Mouse (Mus musculus) brain, embryonic 14.5 days (tissue): ENCODE results near the gene Sh3bp5. TPM values are rescaled to one million over a fixed set of nuclear protein-coding genes. Genes with fewer than 3 reads are reported as not detected.

ENCODE experiments used
- DNase-seq: peaks from one replicate; pipeline ENCODE4 v3.0.0-alpha.2; 2011; ENCODE audit warnings: low read depth
- CTCF ChIP-seq: fragments of 200-500 bp; IDR thresholded peaks from 2 replicates; pipeline ENCODE4 v1.5.1; 2012; ENCODE audit warnings: inconsistent platforms, mild to moderate bottlenecking, moderate library complexity, borderline replicate concordance; ENCODE audit not compliant: insufficient read depth, insufficient read length; ENCODE audit errors: extremely low read depth
- POLR2A ChIP-seq: fragments of 200-500 bp; IDR thresholded peaks from 2 replicates; pipeline ENCODE4 v1.6.1; 2012; ENCODE audit warnings: mild to moderate bottlenecking, inconsistent platforms, borderline replicate concordance; ENCODE audit not compliant: poor library complexity, insufficient read depth, insufficient read length, severe bottlenecking; ENCODE audit errors: extremely low read depth
- polyA plus RNA-seq: library from polyadenylated mRNA; depleted of rRNA; stranded (reverse); fragments of >200 nt; gene quantifications from 2 replicates; pipeline ENCODE4 v1.2.3, GENCODE M21; 2012

The Sh3bp5 gene
- polyA plus RNA-seq, 1 experiment, result 167 TPM

DNA sequence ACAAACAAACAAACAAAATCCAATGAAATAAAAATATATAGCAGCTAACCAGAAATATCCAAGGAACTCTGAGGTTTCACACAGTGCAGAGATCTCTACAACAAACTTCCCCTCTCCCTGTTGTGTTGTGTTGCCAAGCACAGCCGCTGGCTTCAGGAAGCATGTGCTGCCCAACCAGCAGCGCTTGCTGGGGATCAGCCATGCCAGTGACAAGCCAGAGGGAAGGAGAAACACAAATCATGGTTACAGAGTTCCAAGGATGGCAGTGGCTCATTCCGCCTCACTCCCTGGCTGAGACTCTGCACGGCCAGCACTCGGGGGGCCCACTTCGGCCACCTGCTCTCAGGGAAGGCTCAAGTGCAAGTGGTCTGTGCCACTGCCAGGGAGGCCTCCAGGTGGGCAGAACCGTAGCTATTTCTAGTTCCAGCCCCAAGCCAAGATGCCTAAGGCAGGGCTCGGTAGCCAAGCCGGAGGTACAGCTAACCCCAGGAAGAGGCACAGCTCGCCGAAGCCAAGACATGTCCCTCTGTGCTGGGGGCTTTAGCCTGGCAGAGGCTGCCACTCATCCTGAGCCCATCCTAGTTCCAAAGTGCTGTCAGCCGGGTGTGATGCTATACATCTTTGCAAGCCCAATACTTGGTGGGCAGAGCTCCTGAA lies 29.6 kb downstream of the Sh3bp5 start:
- TF ChIP-seq POLR2A (no peak), CTCF (no peak)
- no peak for DNase-seq

DNA sequence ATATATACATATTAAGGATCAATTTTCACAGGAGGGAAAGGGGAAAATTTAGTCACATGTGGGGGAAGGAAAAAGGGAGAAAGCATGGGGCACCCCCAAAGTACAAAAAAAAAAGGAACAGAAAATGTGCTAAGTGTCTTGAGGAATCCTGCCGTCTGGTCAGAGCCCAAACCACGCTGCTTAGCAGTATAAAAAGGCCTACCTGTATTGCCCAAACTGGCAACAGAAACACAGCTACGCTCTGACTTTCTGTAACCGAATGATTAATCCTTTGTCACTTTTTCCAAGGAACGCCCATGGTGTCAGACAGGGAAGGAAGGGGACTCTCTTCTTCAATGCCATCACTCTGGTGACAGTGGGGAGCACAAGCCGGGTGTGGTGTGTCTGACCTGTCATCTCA lies 30.2 kb downstream of the Sh3bp5 start:
- no peak for DNase-seq

DNA sequence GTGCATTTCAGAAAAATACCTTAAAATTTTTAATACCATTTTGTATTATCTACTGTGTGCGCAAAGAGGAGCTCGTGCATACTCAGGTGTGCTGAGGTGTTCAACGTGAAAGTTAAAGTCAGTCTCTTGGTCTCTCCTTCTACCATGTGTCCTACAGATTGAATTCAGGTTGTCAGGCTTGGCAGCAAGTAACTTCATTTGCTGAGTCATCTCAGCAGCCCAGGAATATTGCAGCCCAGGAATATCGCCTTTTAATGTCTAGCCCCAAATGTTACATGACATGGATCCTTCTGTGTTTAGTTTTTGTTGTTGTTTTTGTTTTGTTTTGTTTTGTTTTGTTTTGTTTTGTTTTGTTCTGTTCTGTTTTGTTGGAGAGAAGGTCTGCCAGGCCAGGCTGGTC lies 31.2 kb downstream of the Sh3bp5 start:
- TF ChIP-seq POLR2A, result no peak
- TF ChIP-seq CTCF, result no peak

More for the DNA sequence above, 30.2 kb downstream of the Sh3bp5 start:
- TF ChIP-seq CTCF (no peak), POLR2A (no peak)

DNA sequence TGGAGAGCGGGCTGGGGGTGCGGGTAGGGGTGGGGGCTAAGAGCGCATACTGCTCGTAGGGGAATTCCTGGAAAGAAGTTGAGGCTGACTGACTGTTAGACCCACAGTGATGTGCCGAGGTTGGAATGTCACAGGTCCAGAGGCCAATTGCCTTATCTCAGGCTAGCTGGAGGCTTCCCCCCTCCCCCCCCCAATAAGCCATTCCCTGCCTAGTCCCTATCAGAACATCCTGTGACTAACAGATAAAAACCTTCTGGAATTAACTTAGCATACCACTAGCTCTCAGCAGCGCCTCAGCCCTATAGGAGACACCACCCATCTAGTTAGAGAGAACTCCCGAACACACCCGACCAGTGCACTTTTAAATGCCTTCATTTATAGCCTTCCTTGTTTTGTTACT lies 31.9 kb downstream of the Sh3bp5 start:
- DNase-seq, result no peak
- TF ChIP-seq CTCF (no peak), POLR2A (no peak)

More for the DNA sequence above, 31.2 kb downstream of the Sh3bp5 start:
- DNase-seq, result no peak

DNA sequence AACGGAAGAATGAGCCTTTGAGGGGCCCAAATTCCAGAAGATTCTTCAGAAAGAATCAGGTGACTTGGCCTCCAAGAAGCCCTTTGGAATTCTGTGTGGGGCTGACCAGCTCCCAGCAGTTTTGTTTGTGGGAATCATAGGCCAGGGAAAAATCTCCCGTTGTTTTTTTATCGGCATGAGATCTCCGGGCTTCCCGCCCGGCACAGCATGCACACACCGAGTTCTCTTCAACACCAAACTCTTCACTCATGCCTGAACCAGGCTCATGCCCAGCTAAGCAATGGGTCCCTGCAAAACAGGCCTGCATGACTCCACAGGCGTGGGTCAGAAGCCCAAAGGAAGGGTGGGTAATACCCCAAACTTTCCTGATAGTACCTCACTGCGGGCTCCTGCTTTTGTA lies 32.3 kb downstream of the Sh3bp5 start:
- DNase-seq, result no peak
- TF ChIP-seq POLR2A (no peak), CTCF (no peak)

DNA sequence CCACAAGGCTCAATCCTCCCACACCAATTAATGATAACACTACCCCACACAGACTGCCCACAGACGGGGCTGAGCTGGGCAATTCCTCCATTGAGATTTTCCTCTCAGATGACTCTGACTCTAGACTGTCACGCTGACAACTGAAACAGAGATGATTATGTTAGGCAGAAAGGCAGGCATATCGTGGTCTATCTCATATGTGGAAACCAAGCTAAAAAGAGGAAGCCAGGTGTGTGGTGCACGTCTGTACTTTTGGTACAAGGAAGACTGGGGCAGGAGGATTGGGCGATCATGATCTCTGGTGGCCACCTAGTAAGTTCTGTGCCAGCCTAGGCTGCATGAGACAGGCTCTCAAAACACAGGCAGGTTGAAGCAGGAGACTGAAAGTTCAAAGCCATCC lies 33.2 kb downstream of the Sh3bp5 start:
- no peak for DNase-seq
- TF ChIP-seq POLR2A, result no peak

DNA sequence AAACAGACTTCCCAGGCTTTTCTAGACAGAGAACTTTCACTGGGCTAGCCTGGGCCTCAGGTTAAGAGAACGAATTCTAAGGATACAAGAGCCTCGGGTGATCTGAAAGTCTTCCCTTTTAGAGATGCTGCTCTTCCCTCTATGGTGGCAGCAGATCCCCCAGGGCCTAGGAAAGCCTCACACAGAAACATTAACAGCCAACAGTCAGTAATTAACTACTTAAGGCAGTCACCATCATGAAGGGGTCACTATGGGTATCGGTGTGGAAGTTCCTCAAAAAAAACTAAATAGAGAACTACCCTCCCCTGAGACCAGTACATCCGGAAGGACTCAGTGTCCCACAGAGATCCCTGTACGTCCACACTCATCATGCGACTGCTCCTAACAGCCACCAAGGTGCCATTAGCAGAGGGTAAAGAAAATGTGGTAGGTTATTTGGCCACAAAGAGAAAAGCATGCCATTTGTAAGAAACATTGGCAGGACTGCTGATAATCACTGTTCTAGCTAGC lies 33.9 kb downstream of the Sh3bp5 start:
- TF ChIP-seq CTCF, result no peak
- no peak for TF ChIP-seq POLR2A
- no peak for DNase-seq

DNA sequence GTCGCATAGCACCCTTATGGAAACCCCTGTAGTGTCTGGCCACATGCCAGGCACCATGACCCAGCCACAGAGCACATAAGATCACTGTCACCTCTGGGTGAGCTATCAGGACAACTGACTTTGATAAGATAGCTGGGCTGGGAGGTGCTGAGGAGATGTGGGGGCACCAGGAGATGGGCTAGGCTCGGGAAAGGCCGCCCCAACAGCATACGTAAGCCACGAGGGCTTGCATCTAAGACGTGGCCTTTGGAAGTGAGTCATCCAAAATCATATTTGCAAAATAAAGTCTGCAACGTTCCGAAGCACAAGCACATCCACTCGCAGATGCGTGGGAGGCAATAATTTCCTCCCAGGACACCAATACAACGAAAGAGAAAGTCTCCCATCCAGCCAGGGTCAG lies 35.0 kb downstream of the Sh3bp5 start:
- DNase-seq, result no peak
- no peak for TF ChIP-seq CTCF
- TF ChIP-seq POLR2A, result no peak

DNA sequence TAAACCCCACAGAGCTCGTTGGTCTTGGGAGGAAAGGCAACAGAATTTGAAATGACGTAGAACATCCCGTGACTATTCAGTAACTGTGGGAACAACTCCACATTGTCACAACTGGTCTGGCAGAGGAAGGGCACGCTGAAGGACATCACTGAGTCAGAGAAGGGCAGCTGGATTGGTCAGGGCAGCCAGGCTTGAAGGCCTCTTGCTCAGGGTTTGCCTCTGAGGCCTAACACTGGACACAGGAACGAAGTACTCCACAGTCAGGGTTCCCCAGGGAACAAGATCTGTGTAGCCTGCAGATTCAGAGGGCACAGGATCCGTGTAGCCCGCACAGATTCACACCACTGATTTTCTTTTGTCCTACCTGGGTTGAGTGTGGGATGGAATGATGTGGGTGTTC lies 35.6 kb downstream of the Sh3bp5 start:
- no peak for TF ChIP-seq POLR2A
- TF ChIP-seq CTCF, result no peak
- no peak for DNase-seq

DNA sequence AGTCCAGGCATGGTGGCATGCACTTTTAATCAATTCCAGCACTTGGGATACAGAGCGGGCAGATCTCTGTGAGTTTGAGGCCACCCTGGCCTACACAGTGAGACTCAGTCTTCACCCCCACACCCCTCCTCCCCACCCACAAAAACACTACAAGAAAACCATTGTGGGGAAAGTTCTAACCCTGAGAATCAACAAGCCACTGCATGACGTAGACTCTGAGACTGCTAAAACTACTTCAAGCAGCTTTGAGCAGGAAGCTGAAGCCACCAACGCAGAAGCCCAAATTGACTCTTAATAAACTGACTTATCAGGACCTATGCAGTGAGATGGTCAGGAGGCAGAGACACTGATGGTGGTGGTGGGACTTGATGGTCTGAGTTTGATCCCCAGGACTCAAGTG lies 36.6 kb downstream of the Sh3bp5 start:
- DNase-seq, result no peak
- TF ChIP-seq POLR2A, result no peak
- TF ChIP-seq CTCF, result no peak

DNA sequence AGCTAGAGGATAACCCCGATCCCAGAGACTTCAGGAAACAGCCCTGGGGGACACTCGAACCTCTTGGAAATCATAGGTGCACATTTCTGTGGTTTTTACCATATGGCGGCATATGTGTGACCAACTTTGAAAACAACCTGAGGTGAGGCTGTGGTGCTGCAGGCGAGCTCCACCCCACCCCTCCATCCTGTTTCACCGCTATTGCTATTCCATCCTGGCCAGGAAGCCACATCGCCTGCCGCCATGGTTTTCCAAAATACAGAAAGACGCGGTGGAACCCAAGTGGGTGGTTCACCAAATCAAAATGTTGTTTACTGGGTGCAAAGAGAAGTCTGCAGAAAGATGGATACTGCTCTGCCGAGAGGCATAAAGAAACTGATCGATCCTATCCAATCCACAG lies 37.1 kb downstream of the Sh3bp5 start:
- TF ChIP-seq CTCF (no peak), POLR2A (no peak)
- DNase-seq, result no peak

DNA sequence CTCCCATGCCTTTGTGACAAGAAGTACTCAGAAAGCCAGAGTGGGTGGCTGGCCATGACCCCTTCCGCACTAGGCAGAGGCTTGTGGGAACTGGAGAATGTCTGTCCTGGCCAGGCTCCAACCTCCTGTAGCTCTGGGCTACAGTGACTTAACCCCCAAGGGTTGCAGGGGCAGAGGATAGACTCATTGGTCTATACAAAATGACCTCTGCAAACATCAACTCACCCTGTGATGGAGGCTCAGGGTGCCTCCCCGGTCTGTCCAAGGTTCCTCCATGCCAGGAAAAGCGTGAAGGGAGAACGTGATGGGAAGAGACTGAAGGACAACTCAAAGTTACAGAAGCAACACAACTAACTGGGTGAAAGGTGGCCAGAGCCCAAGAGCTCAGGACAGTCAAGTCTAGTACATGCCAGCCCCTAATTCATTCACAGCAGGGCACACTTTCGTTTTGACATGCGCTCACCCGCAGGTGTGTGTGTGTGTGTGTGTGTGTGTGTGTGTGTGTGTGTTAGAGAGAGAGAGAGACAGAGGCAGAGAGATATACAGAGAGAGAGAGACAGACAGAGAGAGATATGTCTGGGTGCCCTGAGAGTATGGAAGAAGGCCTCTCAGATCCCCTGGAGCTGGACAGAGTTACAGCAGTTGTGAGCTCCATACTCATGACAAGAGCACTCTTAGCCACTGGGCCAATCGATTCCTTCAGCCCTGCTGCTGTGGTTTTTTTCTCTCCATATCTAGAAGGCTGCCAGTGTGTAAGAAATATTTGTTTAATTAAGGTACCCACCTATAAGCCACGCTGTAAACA lies 37.9 kb downstream of the Sh3bp5 start:
- no peak for DNase-seq

DNA sequence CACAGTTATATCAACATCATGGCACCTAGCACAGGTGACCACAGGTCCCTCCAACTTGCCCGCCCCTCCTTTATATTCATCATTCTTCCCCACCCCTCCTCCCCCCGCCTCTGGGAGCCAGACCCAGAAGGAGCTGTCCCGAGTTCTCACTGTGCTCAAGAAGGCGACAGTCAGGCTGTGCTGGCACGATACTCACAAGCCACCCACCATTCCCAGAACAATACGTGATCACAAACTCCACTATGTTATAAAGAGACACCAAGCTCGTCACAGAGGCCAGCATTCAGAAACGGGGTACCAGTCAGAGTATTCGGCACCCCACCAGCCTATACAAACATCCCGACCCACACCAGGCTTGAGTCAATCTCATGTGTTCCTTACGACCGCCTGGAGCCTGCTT lies 38.5 kb downstream of the Sh3bp5 start:
- TF ChIP-seq CTCF (no peak), POLR2A (no peak)
- DNase-seq, result no peak

More for the DNA sequence above, 37.9 kb downstream of the Sh3bp5 start:
- TF ChIP-seq POLR2A (no peak), CTCF (no peak)

DNA sequence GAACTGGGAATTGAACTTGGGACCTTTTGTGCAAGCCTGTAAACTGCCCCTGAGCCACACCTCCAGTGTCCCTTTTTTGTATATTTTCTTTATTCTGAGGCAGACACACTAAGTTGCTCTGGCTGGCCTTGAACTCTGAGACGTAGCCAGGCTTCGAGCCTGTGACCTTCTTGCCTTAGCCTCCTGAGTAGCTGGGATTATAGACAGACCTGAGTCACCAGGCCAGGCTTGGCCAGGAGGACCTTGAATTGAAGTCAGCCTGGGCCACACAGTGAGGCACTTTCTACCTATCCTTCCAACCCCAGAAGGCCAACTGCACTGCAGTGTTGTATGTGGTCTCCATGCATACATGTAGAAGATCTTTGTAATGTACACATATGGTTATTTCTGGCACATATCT lies 39.5 kb downstream of the Sh3bp5 start:
- no peak for DNase-seq
- TF ChIP-seq POLR2A (no peak), CTCF (no peak)
